Mouse (Mus musculus): ENCODE results near the gene Rprd1b.

- TF ChIP-seq TCF12 (IDR thresholded peaks at IDR 0.05; ENCODE audit: insufficient read depth, poor library complexity, severe bottlenecking): no peak
- TF ChIP-seq REST (IDR thresholded peaks at IDR 0.05; ENCODE audit: insufficient read depth, insufficient read length): no peak
- TF ChIP-seq POLR2A (IDR thresholded peaks at IDR 0.05; ENCODE audit: insufficient read length, low read depth): no peak
- TF ChIP-seq CEBPB (IDR thresholded peaks at IDR 0.05; ENCODE audit: insufficient read depth, poor library complexity, severe bottlenecking): no peak
- TF ChIP-seq MAX (IDR thresholded peaks at IDR 0.05; ENCODE audit: low read depth): no peak
Observed at GRCm38 (mm10) chr2:158155615-158156014, 127.3 kb downstream of the Rprd1b start.
